Mouse (Mus musculus): ENCODE data around the gene Coro1c. TPM values are rescaled to one million over a fixed set of nuclear protein-coding genes. Genes with fewer than 3 reads are reported as not detected.
A peak's percentile ranks its signal among the peaks of the same experiment; 100 is the strongest.

The Coro1c gene
- total and polyA plus RNA-seq, 3 experiments: 77.3 to 158 (median 103) TPM

DNA sequence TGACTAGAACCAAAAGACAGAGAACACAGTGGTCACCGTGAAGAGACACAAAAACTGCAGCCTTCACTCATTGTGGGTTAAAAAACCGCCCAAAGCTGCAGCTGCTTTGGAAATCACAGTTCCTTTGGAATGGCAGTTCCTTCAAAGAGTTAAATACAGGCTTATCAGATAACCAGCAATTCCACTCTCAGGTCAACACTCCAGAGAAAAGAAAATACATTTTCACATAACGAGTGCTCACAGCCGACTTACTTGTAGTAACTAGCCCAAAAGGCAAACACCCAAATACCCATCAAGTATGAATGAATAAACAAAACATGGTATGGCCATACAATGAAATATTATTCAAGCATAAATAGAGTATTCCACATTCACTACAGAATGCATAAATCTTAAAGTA lies 3.6 kb downstream of the Coro1c start:
- H3K36me3 ChIP-seq (ENCODE audit: control insufficient read depth in 1 of 2, insufficient read depth in 2 of 2, low read length in 2 of 2): peaks cover 0 to 59% of the 10 kb centered on the region in 2 experiments; a peak in 2 of 4 replicates
- H3K27ac ChIP-seq (ENCODE audit: control insufficient read depth, low read depth, low read length): no peak overlapping the region
- no peak for TF ChIP-seq MAFK (IDR thresholded peaks at IDR 0.05; ENCODE audit: borderline replicate concordance, low read depth, low read length)
- TF ChIP-seq POLR2A (IDR thresholded peaks at IDR 0.05; ENCODE audit: control insufficient read depth in 1 of 2, insufficient read depth in 1 of 2, low read depth in 1 of 2, low read length in 2 of 2, poor library complexity in 1 of 2): no peak
- TF ChIP-seq CHD2 (IDR thresholded peaks at IDR 0.05; ENCODE audit: low read length): no peak
- no peak for TF ChIP-seq TCF12 (IDR thresholded peaks at IDR 0.05; ENCODE audit: low read depth, low read length)
- no peak for TF ChIP-seq KAT2A (conservative IDR thresholded peaks at IDR 0.05; ENCODE audit: low read depth, low read length)
- TF ChIP-seq BHLHE40 (IDR thresholded peaks at IDR 0.05; ENCODE audit: borderline replicate concordance, low read depth, low read length): no peak
- TF ChIP-seq GABPA (IDR thresholded peaks at IDR 0.05; ENCODE audit: low read depth, low read length): no peak
- TF ChIP-seq USF2 (IDR thresholded peaks at IDR 0.05; ENCODE audit: borderline replicate concordance in 1 of 2, insufficient read depth in 1 of 2, low read depth in 1 of 2, low read length in 2 of 2): no peak
- TF ChIP-seq SMC3 (IDR thresholded peaks at IDR 0.05; ENCODE audit: low read depth, low read length): no peak
- no peak for TF ChIP-seq RAD21 (IDR thresholded peaks at IDR 0.05; ENCODE audit: low read depth, low read length)
- no peak for TF ChIP-seq NRF1 (IDR thresholded peaks at IDR 0.05; ENCODE audit: insufficient read depth, low read depth, low read length, poor library complexity, severe bottlenecking)
- no peak for TF ChIP-seq ZMIZ1 (IDR thresholded peaks at IDR 0.05; ENCODE audit: low read depth, low read length)
- H3K9ac ChIP-seq (ENCODE audit: control insufficient read depth, low read depth, low read length, poor library complexity, severe bottlenecking): no peak overlapping the region
- no peak overlapping the region for H3K4me3 ChIP-seq (ENCODE audit: control insufficient read depth in 1 of 2, insufficient read depth in 1 of 2, low read depth in 2 of 2, low read length in 2 of 2)
- H3K79me2 ChIP-seq (ENCODE audit: control insufficient read depth, insufficient read depth, low read length, poor library complexity): peaks cover 64% of the 10 kb centered on the region
- H3K27me3 ChIP-seq (ENCODE audit: control insufficient read depth in 1 of 2, insufficient read depth in 2 of 2, low read length in 2 of 2): no peaks in the 10 kb centered on the region
- no peaks in the 10 kb centered on the region for H3K9me3 ChIP-seq (replicated peaks; ENCODE audit: insufficient read depth, low read length)
- no peak for DNase-seq (ENCODE audit: low read depth, low spot score)
- H3K4me1 ChIP-seq (ENCODE audit: control insufficient read depth in 1 of 2, insufficient read depth in 2 of 2, low read length in 2 of 2): peaks cover 25 to 55% of the 10 kb centered on the region in 2 experiments

GRCm38 (mm10) chr5:113902983-113903382 lies 5.6 kb downstream of the Coro1c start:
- DNase-seq (ENCODE audit: low read depth, low spot score): peak; percentile 80
- H3K79me2 ChIP-seq (ENCODE audit: control insufficient read depth, insufficient read depth, low read length, poor library complexity): peaks cover 74% of the 10 kb centered on the region
- H3K36me3 ChIP-seq (ENCODE audit: control insufficient read depth in 1 of 2, insufficient read depth in 2 of 2, low read length in 2 of 2): peaks cover 0 to 63% of the 10 kb centered on the region in 2 experiments; a peak in 2 of 4 replicates
- peak overlapping the region; percentile 31 to 33 for H3K4me3 ChIP-seq (ENCODE audit: control insufficient read depth in 1 of 2, insufficient read depth in 1 of 2, low read depth in 2 of 2, low read length in 2 of 2)
- H3K27ac ChIP-seq (ENCODE audit: control insufficient read depth, low read depth, low read length): peak overlapping the region; percentile 94
- no peaks in the 10 kb centered on the region for H3K27me3 ChIP-seq (ENCODE audit: control insufficient read depth in 1 of 2, insufficient read depth in 2 of 2, low read length in 2 of 2)
- H3K9me3 ChIP-seq (replicated peaks; ENCODE audit: insufficient read depth, low read length): no peaks in the 10 kb centered on the region
- peak overlapping the region; percentile 56 for H3K9ac ChIP-seq (ENCODE audit: control insufficient read depth, low read depth, low read length, poor library complexity, severe bottlenecking)
- peaks cover 24 to 60% of the 10 kb centered on the region in 2 experiments for H3K4me1 ChIP-seq (ENCODE audit: control insufficient read depth in 1 of 2, insufficient read depth in 2 of 2, low read length in 2 of 2)
- TF ChIP-seq RCOR1 (IDR thresholded peaks at IDR 0.05; ENCODE audit: low read depth, low read length): peak; percentile 83
- no peak for TF ChIP-seq ZC3H11A (IDR thresholded peaks at IDR 0.05; ENCODE audit: low read depth, low read length)
- TF ChIP-seq E2F4 (IDR thresholded peaks at IDR 0.05; ENCODE audit: borderline replicate concordance, low read depth, low read length): no peak
- TF ChIP-seq BHLHE40 (IDR thresholded peaks at IDR 0.05; ENCODE audit: borderline replicate concordance, low read depth, low read length): peak; percentile 55; the same call in 1 of the 2 replicates
- TF ChIP-seq RAD21 (IDR thresholded peaks at IDR 0.05; ENCODE audit: low read depth, low read length): no peak
- TF ChIP-seq POLR2A (IDR thresholded peaks at IDR 0.05; ENCODE audit: control insufficient read depth in 1 of 2, insufficient read depth in 1 of 2, low read depth in 1 of 2, low read length in 2 of 2, poor library complexity in 1 of 2): peak in 1 of 2 experiments; percentile 22; a peak in 1 of 4 replicates
- TF ChIP-seq MXI1 (IDR thresholded peaks at IDR 0.05; ENCODE audit: low read depth, low read length): peak; percentile 72
- no peak for TF ChIP-seq CTCF (IDR thresholded peaks at IDR 0.05 in 2 of 3, conservative IDR thresholded peaks at IDR 0.05 in 1 of 3; ENCODE audit: control insufficient read depth in 1 of 3, insufficient read depth in 1 of 3, low read depth in 2 of 3, low read length in 3 of 3, poor library complexity in 1 of 3, severe bottlenecking in 1 of 3)
- TF ChIP-seq EP300 (IDR thresholded peaks at IDR 0.05; ENCODE audit: low read depth in 1 of 2, low read length in 2 of 2): peak; percentile 95 to 96
- TF ChIP-seq SIN3A (IDR thresholded peaks at IDR 0.05; ENCODE audit: low read length): peak; percentile 90
- no peak; the same call in 1 of the 2 replicates for TF ChIP-seq NELFE (IDR thresholded peaks at IDR 0.05; ENCODE audit: low read depth, low read length)
- TF ChIP-seq TCF12 (IDR thresholded peaks at IDR 0.05; ENCODE audit: low read depth, low read length): peak; percentile 90
- no peak for TF ChIP-seq JUND (IDR thresholded peaks at IDR 0.05; ENCODE audit: low read depth, low read length)
- 0 out of 2 replicates have a peak, but pooled peaks have one; percentile 81 for TF ChIP-seq CHD1 (IDR thresholded peaks at IDR 0.05; ENCODE audit: low read depth, low read length)
- TF ChIP-seq MYC (IDR thresholded peaks at IDR 0.05; ENCODE audit: low read depth, low read length): peak; percentile 55
- no peak for TF ChIP-seq CHD2 (IDR thresholded peaks at IDR 0.05; ENCODE audit: low read length)
- peak; percentile 53 for TF ChIP-seq HCFC1 (IDR thresholded peaks at IDR 0.05; ENCODE audit: low read depth, low read length)
- peak; percentile 68 for TF ChIP-seq TAL1 (IDR thresholded peaks at IDR 0.05; ENCODE audit: low read length)
- TF ChIP-seq GATA1 (IDR thresholded peaks at IDR 0.05; ENCODE audit: low read depth, low read length): peak; percentile 93
- no peak for TF ChIP-seq ZMIZ1 (IDR thresholded peaks at IDR 0.05; ENCODE audit: low read depth, low read length)
- TF ChIP-seq USF1 (IDR thresholded peaks at IDR 0.05; ENCODE audit: low read depth, low read length): no peak
- TF ChIP-seq MYB (IDR thresholded peaks at IDR 0.05; ENCODE audit: low read depth, low read length): peak; percentile 69
- TF ChIP-seq MAFK (IDR thresholded peaks at IDR 0.05; ENCODE audit: borderline replicate concordance, low read depth, low read length): peak; percentile 20; the same call in 1 of the 2 replicates
- TF ChIP-seq ETS1 (IDR thresholded peaks at IDR 0.05; ENCODE audit: low read depth, low read length): peak; percentile 89
- peak; percentile 56; the same call in 1 of the 2 replicates for TF ChIP-seq MAZ (IDR thresholded peaks at IDR 0.05; ENCODE audit: low read depth, low read length)

Data from MEL (cell line).